Mouse (Mus musculus) cortical plate, adult 2 months (tissue): ENCODE measurements around the gene Crkl.

ENCODE experiments used
- CTCF ChIP-seq: fragments of 200-500 bp; IDR thresholded peaks from 2 replicates; pipeline ENCODE4 v1.5.1; 2011; ENCODE audit warnings: mild to moderate bottlenecking, control low read depth, low read length; ENCODE audit not compliant: insufficient read depth; ENCODE audit errors: extremely low read depth
- POLR2A ChIP-seq: fragments of 200-500 bp; IDR thresholded peaks from 2 replicates; pipeline ENCODE4 v1.6.1; 2011; ENCODE audit warnings: mild to moderate bottlenecking, low read length, control low read depth; ENCODE audit not compliant: insufficient read depth; ENCODE audit errors: extremely low read depth

DNA sequence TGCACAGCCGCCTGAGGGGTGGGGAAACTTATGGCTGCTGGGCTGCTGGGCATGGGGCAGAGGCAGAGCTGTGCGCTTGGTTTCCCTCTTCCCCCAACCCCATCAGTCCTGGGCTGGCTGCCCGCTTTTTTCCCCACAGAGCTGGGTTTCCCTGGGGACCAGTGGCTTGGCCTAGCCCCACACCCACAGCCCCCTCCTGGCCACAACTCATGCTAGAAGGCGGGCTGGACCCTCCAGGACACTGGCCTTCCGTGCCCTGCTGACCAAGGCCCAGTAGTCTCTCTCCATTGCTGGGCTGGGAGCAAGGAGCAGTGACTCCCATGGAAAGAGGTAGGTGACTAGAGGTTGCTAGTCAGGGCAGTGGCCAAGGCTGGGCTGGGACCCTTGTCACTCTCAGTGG lies 39.4 kb downstream of the Crkl start:
- TF ChIP-seq POLR2A (no peak), CTCF (no peak)
